Mouse (Mus musculus) MEL (cell line): ENCODE measurements at regions not wholly inside any gene's neighbourhood (a gene's known extent, or its start where the extent isn't known, plus 50 kb on each side); places are given as distances from the start of the nearest gene placed in this dataset.

Experiments used
- DNase-seq: peaks from one replicate; pipeline ENCODE4 v3.0.0; 2011; ENCODE audit warnings: low read depth, low spot score
- H3K27ac ChIP-seq: 2 replicates; pipeline ENCODE4 v1.5.1; 2012; ENCODE audit warnings: low read depth, mild to moderate bottlenecking, control low read depth, low read length, moderate library complexity; ENCODE audit not compliant: control insufficient read depth
- H3K27me3 ChIP-seq, 2 experiments: fragments of 150-350 bp in 1 of 2; sonication (generic) in 1 of 2; 2 replicates each; pipeline ENCODE4 v1.6.1; 2012; ENCODE audit warnings: low read length in 2 of 2, mild to moderate bottlenecking in 2 of 2, improper control_type of control experiment in 1 of 2, moderate library complexity in 1 of 2; ENCODE audit not compliant: insufficient read depth in 2 of 2, control insufficient read depth in 1 of 2
- H3K36me3 ChIP-seq, 2 experiments: 2 replicates each; pipeline ENCODE4 v1.6.1; 2012 to 2014; ENCODE audit warnings: low read length in 2 of 2, improper control_type of control experiment in 1 of 2, inconsistent platforms in 1 of 2, mild to moderate bottlenecking in 1 of 2; ENCODE audit not compliant: insufficient read depth in 2 of 2, control insufficient read depth in 1 of 2
- H3K4me1 ChIP-seq, 2 experiments: fragments of 150-350 bp in 1 of 2; sonication (generic) in 1 of 2; 2 replicates each; pipeline ENCODE4 v1.6.1; 2012; ENCODE audit warnings: low read length in 2 of 2, improper control_type of control experiment in 1 of 2, mild to moderate bottlenecking in 1 of 2; ENCODE audit not compliant: insufficient read depth in 2 of 2, control insufficient read depth in 1 of 2
- H3K4me3 ChIP-seq, 2 experiments: fragments of 150-350 bp in 1 of 2; sonication (generic) in 1 of 2; 2 replicates each; pipeline ENCODE4 v1.5.1; 2012; ENCODE audit warnings: low read depth in 2 of 2, low read length in 2 of 2, mild to moderate bottlenecking in 2 of 2, moderate library complexity in 2 of 2, control low read depth in 1 of 2, improper control_type of control experiment in 1 of 2; ENCODE audit not compliant: control insufficient read depth in 1 of 2, insufficient read depth in 1 of 2
- H3K79me2 ChIP-seq: 2 replicates; pipeline ENCODE4 v1.6.1; 2012; ENCODE audit warnings: mild to moderate bottlenecking, low read length, moderate library complexity; ENCODE audit not compliant: control insufficient read depth, poor library complexity, insufficient read depth
- H3K9ac ChIP-seq: 2 replicates; pipeline ENCODE4 v1.6.1; 2012; ENCODE audit warnings: low read depth, mild to moderate bottlenecking, control low read depth, low read length, moderate library complexity; ENCODE audit not compliant: control insufficient read depth, poor library complexity, severe bottlenecking
- H3K9me3 ChIP-seq: fragments of 150-350 bp; sonication (generic); replicated peaks from 2 replicates; pipeline ENCODE4 v1.6.1; 2012; ENCODE audit warnings: mild to moderate bottlenecking, low read length, improper control_type of control experiment, moderate library complexity; ENCODE audit not compliant: insufficient read depth
- BHLHE40 ChIP-seq: IDR thresholded peaks from 2 replicates; pipeline ENCODE4 v1.6.1; 2012; ENCODE audit warnings: low read depth, mild to moderate bottlenecking, inconsistent platforms, low read length, improper control_type of control experiment, borderline replicate concordance
- CHD1 ChIP-seq: IDR thresholded peaks from 2 replicates; pipeline ENCODE4 v1.6.1; 2012; ENCODE audit warnings: low read depth, mild to moderate bottlenecking, inconsistent platforms, low read length, improper control_type of control experiment
- ELF1 ChIP-seq: IDR thresholded peaks from 2 replicates; pipeline ENCODE4 v1.6.1; 2014; ENCODE audit warnings: low read depth, mild to moderate bottlenecking, inconsistent platforms, low read length, improper control_type of control experiment, moderate library complexity
- EP300 ChIP-seq, 2 experiments: IDR thresholded peaks; 2 replicates each; pipeline ENCODE4 v1.6.1; 2011; ENCODE audit warnings: improper control_type of control experiment in 2 of 2, low read length in 2 of 2, low read depth in 1 of 2, mild to moderate bottlenecking in 1 of 2
- GABPA ChIP-seq: IDR thresholded peaks from 2 replicates; pipeline ENCODE4 v1.6.1; 2012; ENCODE audit warnings: low read depth, mild to moderate bottlenecking, inconsistent platforms, low read length, improper control_type of control experiment, moderate library complexity
- JUND ChIP-seq: IDR thresholded peaks from 2 replicates; pipeline ENCODE4 v1.6.1; 2011; ENCODE audit warnings: low read depth, mild to moderate bottlenecking, improper control_type of control experiment, low read length
- KAT2A ChIP-seq: conservative IDR thresholded peaks from 2 replicates; pipeline ENCODE4 v1.6.1; 2012; ENCODE audit warnings: low read depth, low read length, improper control_type of control experiment, inconsistent platforms
- MEF2A ChIP-seq: IDR thresholded peaks from 2 replicates; pipeline ENCODE4 v1.6.1; 2014; ENCODE audit warnings: low read depth, mild to moderate bottlenecking, inconsistent platforms, low read length, improper control_type of control experiment; ENCODE audit not compliant: poor library complexity, insufficient replicate concordance, severe bottlenecking; ENCODE audit errors: extremely low read depth
- NELFE ChIP-seq: IDR thresholded peaks from 2 replicates; pipeline ENCODE4 v1.6.1; 2011; ENCODE audit warnings: low read depth, low read length, improper control_type of control experiment
- POLR2AphosphoS2 ChIP-seq: IDR thresholded peaks from 2 replicates; pipeline ENCODE4 v1.6.1; 2011; ENCODE audit warnings: low read length, improper control_type of control experiment
- TCF12 ChIP-seq: IDR thresholded peaks from 2 replicates; pipeline ENCODE4 v1.6.1; 2014; ENCODE audit warnings: low read depth, mild to moderate bottlenecking, inconsistent platforms, low read length, improper control_type of control experiment, moderate library complexity
- UBTF ChIP-seq: IDR thresholded peaks from 2 replicates; pipeline ENCODE4 v1.6.1; 2012; ENCODE audit warnings: low read depth, mild to moderate bottlenecking, inconsistent platforms, low read length, improper control_type of control experiment, moderate library complexity, borderline replicate concordance; ENCODE audit not compliant: insufficient read depth
- USF1 ChIP-seq: IDR thresholded peaks from 2 replicates; pipeline ENCODE4 v1.6.1; 2014; ENCODE audit warnings: low read depth, mild to moderate bottlenecking, inconsistent platforms, low read length, improper control_type of control experiment, moderate library complexity
- ZMIZ1 ChIP-seq: IDR thresholded peaks from 2 replicates; pipeline ENCODE4 v1.6.1; 2012; ENCODE audit warnings: low read depth, mild to moderate bottlenecking, inconsistent platforms, low read length, improper control_type of control experiment, moderate library complexity
- ZNF384 ChIP-seq: IDR thresholded peaks from 2 replicates; pipeline ENCODE4 v1.6.1; 2012; ENCODE audit warnings: low read depth, mild to moderate bottlenecking, inconsistent platforms, low read length, improper control_type of control experiment

DNA sequence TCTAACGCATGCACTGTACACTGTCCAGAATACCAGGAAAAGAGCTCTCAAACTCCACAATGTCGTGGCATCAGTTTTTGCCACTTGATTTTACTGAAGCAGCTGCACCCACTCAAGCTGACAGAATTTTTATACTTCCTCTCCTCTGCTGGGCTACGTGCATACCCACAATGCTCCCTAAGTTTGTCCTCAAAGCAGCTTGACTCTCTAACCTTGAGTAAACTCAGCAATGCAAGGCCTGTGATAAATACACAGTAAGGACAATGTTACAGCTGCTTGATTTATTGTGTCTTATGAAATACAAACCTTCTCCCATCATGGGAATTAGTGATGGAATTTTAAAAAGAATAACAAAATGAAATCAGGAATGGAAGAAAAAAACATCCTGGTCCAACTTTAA lies 129.7 kb downstream of the Trmt11 start:
- no peaks in the 10 kb centered on the region for H3K27me3 ChIP-seq

GRCm38 (mm10) chr10:30450616-30451015 lies 149.9 kb downstream of the Trmt11 start:
- Histone ChIP-seq H3K27me3 (peaks cover 0 to 1% of the 10 kb centered on the region in 2 experiments; a peak in 2 of 4 replicates), H3K79me2 (no peaks in the 10 kb centered on the region), H3K9ac (no peak overlapping the region), H3K36me3 (no peaks in the 10 kb centered on the region), H3K4me3 (no peak overlapping the region), H3K4me1 (no peaks in the 10 kb centered on the region), H3K27ac (no peak overlapping the region), H3K9me3 (no peaks in the 10 kb centered on the region)
- TF ChIP-seq POLR2AphosphoS2 (no peak), BHLHE40 (no peak), CHD1 (no peak), TCF12 (no peak), ELF1 (no peak), NELFE (no peak), UBTF (no peak), JUND (no peak), MEF2A (no peak), ZNF384 (no peak), KAT2A (no peak), EP300 (IDR thresholded peaks at IDR 0.05; ENCODE audit: low read depth in 1 of 2, low read length in 2 of 2) (no peak), ZMIZ1 (no peak)
- DNase-seq: no peak

More for the DNA sequence above, 129.7 kb downstream of the Trmt11 start:
- TF ChIP-seq USF1 (no peak), GABPA (no peak), BHLHE40 (no peak), MEF2A (no peak)
- Histone ChIP-seq H3K27ac (no peak overlapping the region), H3K4me1 (no peaks in the 10 kb centered on the region), H3K36me3 (no peaks in the 10 kb centered on the region), H3K4me3 (no peak overlapping the region), H3K9me3 (no peaks in the 10 kb centered on the region), H3K79me2 (no peaks in the 10 kb centered on the region), H3K9ac (no peak overlapping the region)
- DNase-seq: no peak
